Mouse (Mus musculus) cerebellum, adult 9-11 months (tissue): ENCODE data around the gene Slfn8.
"Not testable (repeated sequence)": the region's sequence is repeated elsewhere in the genome, so short reads cannot be mapped to it uniquely, and the experiment has no call there.

ENCODE experiments used
- DNase-seq: peaks from one replicate; pipeline ENCODE4 v3.0.0; 2022

The Slfn8 gene

GRCm38 (mm10) chr11:83020621-83021020 lies at the start of gene Slfn8:
Gene Slfn8 (minus strand): TSS chr11:83020810.
- no peak for DNase-seq

GRCm38 (mm10) chr11:83067982-83068694 lies 47.5 kb upstream of the Slfn8 start:
- no peak for DNase-seq

- no peak for DNase-seq
Observed at GRCm38 (mm10) chr11:83066640-83067531, 46.3 kb upstream of the Slfn8 start.

- no peak for DNase-seq
Observed at GRCm38 (mm10) chr11:83065441-83066344, 45.1 kb upstream of the Slfn8 start.

GRCm38 (mm10) chr11:83064946-83065345 lies 44.3 kb upstream of the Slfn8 start, which contains the start of gene Slfn2:
Gene Slfn2 (plus strand): TSS chr11:83065112.
- DNase-seq: no peak

- DNase-seq: no peak
Observed at GRCm38 (mm10) chr11:83063941-83064349, 43.3 kb upstream of the Slfn8 start.

- no peak for DNase-seq
Observed at GRCm38 (mm10) chr11:83063126-83063525, 42.5 kb upstream of the Slfn8 start.

- DNase-seq: no peak
Observed at GRCm38 (mm10) chr11:83061806-83062205, 41.2 kb upstream of the Slfn8 start.

- no peak for DNase-seq
Observed at GRCm38 (mm10) chr11:83060412-83061020, 39.9 kb upstream of the Slfn8 start.

GRCm38 (mm10) chr11:83057863-83058262 lies 37.3 kb upstream of the Slfn8 start:
- peak; percentile 3 for DNase-seq

- no peak for DNase-seq
Observed at GRCm38 (mm10) chr11:83045642-83046041, 25.0 kb upstream of the Slfn8 start.

- no peak for DNase-seq
Observed at GRCm38 (mm10) chr11:83043891-83044290, 23.3 kb upstream of the Slfn8 start.

- DNase-seq: no peak
Observed at GRCm38 (mm10) chr11:83041000-83041399, 20.4 kb upstream of the Slfn8 start.

- no peak for DNase-seq
Observed at GRCm38 (mm10) chr11:83040325-83040724, 19.7 kb upstream of the Slfn8 start.

- no peak for DNase-seq
Observed at GRCm38 (mm10) chr11:83039796-83040195, 19.2 kb upstream of the Slfn8 start.

- no peak for DNase-seq
Observed at GRCm38 (mm10) chr11:83039156-83039555, 18.5 kb upstream of the Slfn8 start.

GRCm38 (mm10) chr11:83038686-83039085 lies 18.1 kb upstream of the Slfn8 start:
- not testable (repeated sequence) for DNase-seq

GRCm38 (mm10) chr11:83019561-83020519 lies 770 bp downstream of the Slfn8 start:
- DNase-seq: not testable (repeated sequence)

- DNase-seq: no peak
Observed at GRCm38 (mm10) chr11:83016093-83016492, 4.5 kb downstream of the Slfn8 start.

GRCm38 (mm10) chr11:83013356-83013755 lies 7.3 kb downstream of the Slfn8 start:
- DNase-seq: no peak
